Mouse (Mus musculus) liver, adult (tissue): Measurements from ENCODE around the gene Lmntd1.

Experiments
- GATA4 ChIP-seq: IDR thresholded peaks from 2 replicates; pipeline ENCODE4 v1.6.1; 2014; ENCODE audit warnings: mild to moderate bottlenecking, low read length; ENCODE audit not compliant: insufficient replicate concordance

Gene Lmntd1

DNA sequence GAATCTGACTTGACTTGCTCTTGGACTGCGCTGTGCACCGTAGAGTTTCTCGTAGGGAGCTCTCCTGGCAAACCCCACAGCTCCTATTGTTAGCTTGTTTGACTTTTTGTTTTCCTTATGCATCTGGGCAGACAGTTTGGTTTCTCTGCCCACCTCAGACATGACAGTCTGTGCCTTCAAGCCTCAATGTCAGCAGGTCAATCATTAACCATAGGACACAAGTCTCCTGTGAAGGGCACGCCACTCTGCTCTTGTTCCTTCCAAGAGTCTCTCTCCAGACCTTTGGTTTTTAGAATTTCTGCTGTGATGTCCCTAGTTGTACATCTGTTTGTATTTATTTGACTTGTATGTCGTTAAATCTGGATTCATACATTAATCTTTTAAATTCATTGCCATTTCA lies 63.1 kb downstream of the Lmntd1 start:
- no peak for TF ChIP-seq GATA4

DNA sequence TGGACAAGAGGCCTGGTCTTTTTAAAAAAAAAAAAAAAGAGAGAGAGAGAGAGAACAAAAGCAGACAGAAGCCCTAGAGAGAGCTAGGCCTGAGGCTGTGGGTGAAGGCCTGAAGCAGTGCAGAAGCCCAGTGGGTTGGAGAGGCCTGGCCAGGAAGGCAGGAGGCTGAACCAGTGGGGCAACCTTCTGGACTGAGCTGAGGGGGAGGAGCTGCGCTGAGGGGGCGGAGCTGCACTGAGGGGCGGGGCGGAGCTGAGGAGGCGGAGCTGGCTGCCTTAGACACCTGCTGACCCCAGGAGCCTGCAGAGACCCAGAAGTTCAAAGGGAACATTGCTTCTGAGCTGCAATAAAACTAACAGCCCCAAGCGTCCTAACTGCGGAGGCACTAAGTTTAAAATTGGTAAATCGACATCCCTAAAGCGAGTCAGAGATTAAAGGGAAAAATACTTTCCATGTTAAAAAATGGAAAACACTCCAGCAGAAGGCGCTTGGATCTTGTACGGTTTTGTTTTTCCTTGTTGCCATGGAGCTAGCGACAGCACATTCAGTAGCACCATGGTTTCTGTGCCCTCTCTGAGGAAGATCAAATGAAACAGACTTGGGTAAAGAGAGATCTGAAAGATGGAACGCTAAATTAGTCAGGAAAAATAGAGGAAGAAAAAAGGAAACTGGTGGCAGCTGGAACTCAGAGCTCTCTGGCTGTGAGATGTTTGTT lies 68.0 kb downstream of the Lmntd1 start:
- TF ChIP-seq GATA4 = no peak

DNA sequence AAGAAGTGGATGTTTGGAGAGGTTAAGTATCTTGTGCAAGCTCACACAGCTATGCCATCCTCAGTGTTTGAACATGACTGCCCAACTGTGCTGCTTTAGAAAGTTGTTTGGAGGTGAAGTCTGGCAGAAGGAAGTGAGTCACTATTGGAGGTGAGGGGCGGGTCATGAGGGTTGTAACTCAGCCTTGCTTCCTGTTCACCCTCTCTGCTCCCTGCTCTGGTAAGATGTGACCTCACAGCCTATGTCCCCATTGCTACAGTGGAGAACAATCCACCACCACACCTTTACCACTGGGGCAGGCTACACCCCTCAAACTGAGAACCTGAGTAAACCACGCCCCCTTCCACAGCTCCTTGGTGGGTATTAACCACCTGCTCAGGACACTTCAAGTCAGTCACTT lies 69.3 kb downstream of the Lmntd1 start:
- no peak for TF ChIP-seq GATA4

DNA sequence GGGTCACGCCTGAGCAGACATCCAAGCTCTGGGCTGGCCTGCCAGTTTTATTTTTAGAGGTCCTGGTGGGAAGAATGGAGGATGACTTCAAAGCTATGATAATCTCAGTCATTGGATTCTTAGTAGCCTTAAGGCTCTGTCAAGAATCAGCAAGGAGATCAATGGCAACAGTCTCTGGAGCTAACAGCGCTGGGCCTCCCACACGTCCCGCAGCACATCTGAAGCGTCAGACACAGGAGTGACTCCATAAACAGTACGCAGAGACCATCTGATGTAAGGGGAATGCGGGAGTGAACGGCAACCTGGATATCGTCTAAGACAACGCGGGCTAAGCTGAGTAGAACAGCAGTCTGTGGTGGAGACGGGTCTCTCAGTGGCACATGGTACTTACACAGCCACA lies 69.8 kb downstream of the Lmntd1 start:
- TF ChIP-seq GATA4 = no peak

DNA sequence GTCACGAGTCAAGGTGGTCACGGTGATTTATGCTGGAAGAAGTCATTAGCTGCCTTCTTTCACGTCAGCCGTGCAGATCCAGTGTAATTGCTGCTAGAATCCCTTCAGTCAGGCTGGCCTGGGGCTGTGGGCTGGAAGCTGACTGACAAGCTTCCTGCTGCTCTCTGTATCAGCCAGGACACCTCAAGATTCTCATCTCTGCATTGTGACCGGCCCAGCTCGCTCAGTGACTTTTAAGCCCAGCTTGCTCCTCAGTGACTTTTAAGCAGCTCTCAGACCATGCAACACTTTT lies 74.6 kb downstream of the Lmntd1 start:
- no peak for TF ChIP-seq GATA4

DNA sequence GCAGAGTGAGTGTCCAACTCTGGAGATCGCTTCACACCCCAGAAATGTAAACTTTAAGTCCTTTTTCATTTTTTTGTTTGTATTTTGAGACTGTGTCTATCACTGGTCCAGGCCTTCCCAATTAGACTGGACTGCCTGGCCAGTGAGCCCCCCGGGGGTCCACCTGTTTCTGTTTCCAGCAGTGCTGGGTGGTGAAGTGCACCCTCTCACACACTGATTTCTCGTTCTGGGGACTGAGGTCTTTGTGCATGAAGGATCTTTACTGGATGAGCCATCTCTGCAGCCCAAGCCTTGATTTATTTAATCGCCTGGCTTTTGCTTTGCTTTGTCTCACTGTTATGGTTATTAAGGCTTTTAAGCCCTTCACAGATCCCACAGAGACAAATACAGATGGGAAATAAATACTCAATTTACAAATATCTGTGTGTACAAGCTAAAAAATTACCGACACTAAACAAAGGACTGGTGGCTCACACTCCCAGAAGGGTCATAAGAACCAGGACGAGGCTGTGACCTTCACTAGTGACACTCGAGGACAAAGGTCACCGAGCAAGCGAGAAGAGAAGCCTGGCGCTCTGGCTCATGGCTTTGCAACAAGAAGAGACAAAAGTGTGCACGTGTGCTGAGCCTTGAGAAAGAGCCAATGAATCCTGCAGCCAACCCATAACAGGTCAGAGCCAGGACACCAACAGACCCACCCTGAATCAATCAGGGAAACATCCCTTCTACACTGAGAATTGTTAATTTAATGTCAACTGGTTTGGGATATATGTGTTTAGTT lies 75.1 kb downstream of the Lmntd1 start:
- TF ChIP-seq GATA4 = no peak

DNA sequence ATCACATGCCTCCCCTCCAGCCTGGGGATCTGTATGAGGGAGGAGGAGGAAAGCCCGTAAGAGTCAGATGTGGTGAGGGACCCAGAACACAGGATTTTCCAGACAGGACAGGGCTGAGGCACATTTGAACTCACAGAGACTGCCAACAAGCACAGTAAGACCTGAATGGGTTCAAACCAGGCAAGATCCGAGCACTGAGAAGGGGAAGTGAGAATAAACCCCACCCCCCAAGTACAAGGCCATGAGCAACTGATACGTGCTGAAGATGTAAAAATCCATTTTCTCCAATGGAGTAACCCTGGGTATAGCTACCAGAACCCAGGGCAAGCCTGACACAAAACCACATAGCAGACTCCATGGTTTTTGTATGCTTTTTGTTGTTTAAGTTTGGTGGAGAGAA lies 83.7 kb downstream of the Lmntd1 start:
- no peak for TF ChIP-seq GATA4

DNA sequence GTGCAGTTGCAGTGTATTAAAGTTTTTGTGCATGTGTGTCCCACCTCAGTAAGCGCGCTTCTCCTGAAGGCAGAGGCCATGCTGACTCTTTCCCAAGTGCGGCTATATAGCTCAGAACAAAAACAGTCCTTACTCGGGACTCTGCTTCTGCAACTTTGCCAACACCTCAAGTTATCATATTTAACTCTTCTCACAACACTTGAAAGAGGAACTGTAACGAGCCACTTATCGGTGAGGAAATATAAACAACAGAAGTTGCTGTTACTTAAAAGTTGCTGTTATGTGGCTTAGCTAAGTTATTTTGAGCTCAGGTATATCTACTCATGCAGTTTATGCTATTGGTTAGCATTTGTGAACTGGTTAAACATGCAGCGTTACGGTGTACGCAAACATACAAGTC lies 90.8 kb downstream of the Lmntd1 start:
- TF ChIP-seq GATA4 = no peak

DNA sequence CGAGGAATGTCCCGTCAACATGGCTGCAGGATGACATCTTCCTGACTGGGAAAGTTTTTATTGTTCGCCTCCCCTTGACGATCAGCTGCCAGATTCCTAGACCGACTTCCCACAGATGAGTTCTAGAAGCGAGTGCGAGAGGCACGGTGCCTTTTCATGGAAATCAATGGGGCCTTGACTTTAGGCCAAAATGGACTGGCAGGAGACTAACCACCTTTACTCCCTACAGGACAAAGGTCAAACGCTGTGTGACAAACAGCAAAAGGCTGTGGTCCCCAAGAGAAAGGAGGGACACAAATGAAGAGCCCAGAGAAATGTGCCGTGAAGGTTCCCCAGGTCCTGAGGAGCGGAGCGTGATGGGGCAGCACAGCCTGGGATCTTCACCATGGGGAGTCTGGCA lies 91.5 kb downstream of the Lmntd1 start:
- no peak for TF ChIP-seq GATA4

DNA sequence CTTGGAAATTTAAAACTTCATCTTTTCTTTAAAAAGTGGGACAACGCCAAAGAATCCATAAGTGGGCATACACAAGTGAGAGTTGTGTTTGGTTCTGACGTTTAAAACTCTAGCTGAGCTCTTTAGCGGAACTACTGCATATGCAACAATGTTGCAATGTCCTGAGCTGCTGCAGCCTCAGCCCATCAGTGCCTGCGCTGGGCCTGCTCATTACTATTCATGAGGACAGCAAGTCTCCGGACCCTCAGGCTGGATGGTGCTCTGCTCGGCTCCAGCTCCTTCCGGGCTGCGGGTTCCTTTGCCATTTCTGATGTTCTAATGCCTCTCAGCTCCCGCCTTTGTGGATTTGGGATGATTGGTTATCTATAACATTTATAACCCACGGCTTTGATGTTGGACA lies 97.1 kb downstream of the Lmntd1 start:
- no peak for TF ChIP-seq GATA4

DNA sequence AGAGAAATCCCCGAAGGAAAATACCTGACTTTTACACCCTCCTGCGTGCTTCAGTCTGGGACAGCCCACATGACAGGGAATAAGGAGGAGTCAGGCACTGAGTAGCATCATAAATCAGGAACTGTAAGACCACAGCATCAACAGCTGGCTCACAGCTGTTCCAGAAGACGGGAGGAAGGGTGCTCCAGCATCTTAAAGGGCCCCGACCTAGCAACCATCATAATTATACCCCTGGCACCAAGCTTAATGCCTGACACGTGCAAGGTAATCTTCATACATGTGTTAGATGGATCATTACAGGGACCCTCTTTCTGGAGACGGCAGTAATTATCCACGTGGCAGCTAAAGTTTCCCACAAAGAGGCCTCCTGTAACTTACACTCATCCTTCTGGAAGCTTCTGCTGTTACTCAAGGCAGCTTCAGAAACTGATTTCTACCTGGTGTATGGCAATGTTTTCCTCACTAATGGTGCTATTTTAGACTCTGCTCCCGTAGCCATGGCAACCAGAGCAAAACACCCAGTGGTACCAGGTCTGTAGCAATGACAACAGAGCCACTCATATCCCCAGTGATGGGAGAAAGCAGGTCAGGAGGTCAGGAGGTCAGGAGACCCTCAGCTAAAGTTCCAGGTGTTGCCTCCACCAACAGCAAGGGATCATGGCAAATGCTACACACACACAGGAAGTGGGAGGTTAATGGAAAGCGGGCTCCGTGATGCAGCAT lies 98.1 kb downstream of the Lmntd1 start:
- TF ChIP-seq GATA4 = no peak

DNA sequence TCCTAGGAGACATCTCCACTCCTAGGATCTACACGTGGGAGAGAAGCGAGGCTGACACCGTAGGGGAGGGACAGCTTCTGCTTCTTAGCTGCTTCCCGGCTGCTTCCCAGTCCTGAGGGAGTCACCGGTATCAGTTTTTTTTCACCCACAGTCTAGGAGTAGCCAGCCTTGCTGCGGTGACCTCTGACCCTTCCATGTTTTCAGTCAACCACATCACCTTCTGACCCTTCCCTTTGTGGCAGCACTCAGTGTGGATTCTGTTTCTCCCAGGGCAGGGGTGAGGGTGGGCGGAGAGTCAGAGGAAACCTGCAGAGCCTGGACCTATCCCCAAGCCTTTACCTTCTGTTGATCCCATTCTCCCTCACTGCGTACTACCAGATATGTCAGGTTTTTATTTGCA lies 102.9 kb downstream of the Lmntd1 start:
- no peak for TF ChIP-seq GATA4

DNA sequence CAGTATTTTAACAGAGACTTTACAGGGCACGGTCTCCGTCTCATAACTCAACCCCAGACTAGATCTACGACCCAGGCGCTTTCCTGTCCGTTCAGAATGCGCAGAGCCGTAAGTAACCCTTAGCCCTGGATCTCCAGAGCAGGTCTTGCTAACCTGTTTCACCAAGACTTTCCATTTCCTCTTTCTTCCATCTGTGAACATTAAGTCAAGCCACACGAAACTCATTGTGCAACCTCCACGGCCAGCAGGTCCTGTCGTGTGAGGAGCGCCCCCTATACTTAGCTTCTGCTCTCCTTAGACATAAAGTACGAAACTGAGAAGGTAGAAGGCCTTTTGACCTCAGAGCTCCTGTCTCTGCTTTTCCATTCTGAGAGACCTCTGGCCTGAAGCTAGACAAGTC lies 105.3 kb downstream of the Lmntd1 start:
- no peak for TF ChIP-seq GATA4

DNA sequence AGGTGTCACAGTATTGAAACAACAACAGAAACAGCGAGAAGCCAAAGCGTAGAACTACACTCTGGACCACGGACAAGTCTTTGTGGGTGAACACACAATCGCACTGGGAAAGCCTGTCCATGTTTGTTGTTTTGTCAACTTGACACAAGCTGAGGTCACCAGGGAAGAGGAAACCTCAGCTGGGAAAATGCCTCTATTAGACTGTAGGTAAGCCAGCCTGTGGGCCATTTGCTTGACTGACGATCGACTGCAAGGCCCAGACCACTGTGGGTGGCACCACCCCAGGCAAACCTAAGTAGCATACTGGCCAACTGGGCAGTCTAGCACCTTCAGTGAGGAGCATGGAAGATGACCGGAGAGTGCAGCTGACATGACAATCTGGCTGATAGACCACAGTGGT lies 112.4 kb downstream of the Lmntd1 start:
- no peak for TF ChIP-seq GATA4

DNA sequence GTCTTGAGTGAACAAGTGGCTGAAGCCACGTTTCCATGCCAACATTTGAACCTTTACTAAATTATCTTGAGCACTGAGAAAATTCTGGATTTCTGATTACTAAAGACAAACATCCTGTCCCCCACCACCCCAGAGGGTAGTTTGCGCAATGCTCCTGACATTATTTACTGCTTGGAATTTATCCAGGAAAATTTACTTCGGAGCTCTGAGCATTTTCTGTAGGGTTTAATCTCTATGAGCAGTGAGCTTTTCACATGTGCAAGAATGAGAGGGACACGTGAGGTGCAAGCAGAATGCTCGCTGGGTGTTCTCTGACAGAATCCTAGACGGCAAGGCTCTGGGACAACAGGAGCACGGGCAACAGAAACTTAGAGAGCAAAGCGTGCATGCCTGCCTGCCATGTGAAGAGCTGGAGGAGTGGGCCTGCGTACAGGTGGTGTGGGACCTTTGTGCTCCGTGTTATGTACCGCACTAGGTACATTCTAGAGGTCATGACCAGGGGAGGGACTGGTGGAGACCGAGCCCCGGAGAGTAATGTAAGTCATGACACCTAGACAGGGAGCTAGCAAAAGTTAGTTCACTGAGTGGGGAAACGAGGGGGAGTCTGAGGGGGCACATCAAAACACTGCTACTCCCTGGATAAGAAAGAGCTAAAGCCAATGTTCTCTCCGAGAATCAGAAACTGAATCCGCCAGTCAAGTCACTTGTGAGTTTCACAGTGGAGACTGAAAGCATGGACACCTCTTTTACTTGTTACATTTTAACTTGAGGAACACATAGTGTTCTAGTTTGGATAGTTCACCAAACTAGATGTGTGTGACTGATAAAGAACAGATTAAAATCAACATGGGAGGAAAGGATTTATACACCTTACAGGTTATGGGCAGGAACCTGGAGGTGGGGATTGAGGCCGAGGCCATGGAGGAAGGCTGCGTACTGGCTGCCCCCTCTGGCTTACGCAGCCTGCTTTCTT lies 114.3 kb downstream of the Lmntd1 start:
- TF ChIP-seq GATA4 = peak; percentile 52; the same call in 1 of the 2 replicates
